In genomic region chr10:80094684-80095083, GRCm38 (mm10) we compare ENCODE assay signal across 18 mouse cellular contexts. TPM values are rescaled to one million over a fixed set of nuclear protein-coding genes. Genes with fewer than 3 reads are reported as not detected.
DNase-seq lines count a peak whose midpoint lies in the region; ATAC-seq and TF ChIP-seq lines count a peak whose summit lies in the region.
"Had no signal": no experiment of that assay in that cellular context is flagged by ENCODE, and none has a peak within 500 bp of the region (broad histone marks: within the 10 kb centered on the region; RNA-seq: fewer than 3 reads in every experiment).

No protein-coding gene starts in this region.

- 0 out of 2 replicates have a peak overlapping the region, but pooled peaks have one; percentile 6 for H3K27ac ChIP-seq in kidney, adult 2 months (ENCODE audit: insufficient read depth, low read depth, low read length)
- no peak overlapping the region for H3K27ac ChIP-seq in kidney, embryonic 16.5 days (ENCODE audit: low read length)
- peak overlapping the region; percentile 7; the same call in 1 of the 2 replicates for H3K27ac ChIP-seq in liver, embryonic 16.5 days (ENCODE audit: low read length)
- H3K27ac ChIP-seq: forebrain, embryonic 15.5 days; hindbrain, embryonic 12.5 days; limb, embryonic 12.5 days; midbrain, embryonic 13.5 days; neural tube, embryonic 15.5 days had no signal

- no peak for TF ChIP-seq CTCF in kidney, adult 2 months (conservative IDR thresholded peaks at IDR 0.05; ENCODE audit: insufficient read depth, insufficient read length, low read depth, low read length)

- no peaks in the 10 kb centered on the region for H3K27me3 ChIP-seq in kidney, adult 2 months (replicated peaks; ENCODE audit: control insufficient read depth, insufficient read depth, low read length)
- H3K27me3 ChIP-seq in kidney, embryonic 16.5 days (ENCODE audit: insufficient read depth, low read length) = no peaks in the 10 kb centered on the region
- no peaks in the 10 kb centered on the region for H3K27me3 ChIP-seq in liver, embryonic 16.5 days (ENCODE audit: control insufficient read depth, insufficient read depth, low read depth, low read length)
- H3K27me3 ChIP-seq: forebrain, embryonic 15.5 days; hindbrain, embryonic 12.5 days; limb, embryonic 12.5 days; midbrain, embryonic 13.5 days; neural tube, embryonic 15.5 days had no signal

- TF ChIP-seq POLR2A in kidney, adult 2 months (IDR thresholded peaks at IDR 0.05; ENCODE audit: low read depth, low read length) = no peak

- H3K4me3 ChIP-seq in kidney, adult 2 months (ENCODE audit: insufficient read depth, low read depth, low read length) = no peak overlapping the region
- H3K4me3 ChIP-seq in kidney, embryonic 16.5 days (ENCODE audit: low read length) = no peak overlapping the region
- H3K4me3 ChIP-seq in liver, embryonic 16.5 days (ENCODE audit: low read depth, low read length) = no peak overlapping the region
- H3K4me3 ChIP-seq: erythroblast, embryonic 14.5 days; forebrain, embryonic 15.5 days; hindbrain, embryonic 12.5 days; limb, embryonic 12.5 days; midbrain, embryonic 13.5 days; neural tube, embryonic 15.5 days had no signal

- peak; percentile 57 for DNase-seq in adrenal gland, postnatal 10 days
- no peak for DNase-seq in adrenal gland, adult 18-20 months (ENCODE audit: low spot score in 2 of 2)
- DNase-seq in kidney, adult 2 months = peak; percentile 84
- DNase-seq in kidney, adult 9 months = peak; percentile 75
- no peak for DNase-seq in cerebellum, postnatal 25 days
- DNase-seq in B cell, adult 2 months = no peak
- DNase-seq: cerebellum, postnatal 10 days; heart, adult 11 months; right cerebral cortex, postnatal 25 days; thymus, postnatal 25 days had no signal

- no peaks in the 10 kb centered on the region for H3K36me3 ChIP-seq in kidney, adult 2 months (ENCODE audit: control insufficient read depth, insufficient read depth, low read length)
- H3K36me3 ChIP-seq in kidney, embryonic 16.5 days (ENCODE audit: insufficient read depth, low read length) = no peaks in the 10 kb centered on the region
- peaks cover 3% of the 10 kb centered on the region; the same call in 1 of the 2 replicates for H3K36me3 ChIP-seq in liver, embryonic 16.5 days (ENCODE audit: control insufficient read depth, insufficient read depth)
- H3K36me3 ChIP-seq: forebrain, embryonic 15.5 days; midbrain, embryonic 13.5 days; neural tube, embryonic 15.5 days had no signal

- no peak overlapping the region; the same call in 1 of the 2 replicates for H3K9ac ChIP-seq in kidney, embryonic 16.5 days (replicated peaks; ENCODE audit: low read length)
- H3K9ac ChIP-seq in liver, embryonic 16.5 days (ENCODE audit: low read depth, low read length) = no peak overlapping the region
- H3K9ac ChIP-seq: forebrain, embryonic 15.5 days; limb, embryonic 12.5 days; midbrain, embryonic 13.5 days; neural tube, embryonic 15.5 days had no signal

- ATAC-seq in kidney, embryonic 16.5 days (ENCODE audit: low FRiP score, low TSS enrichment) = no peak
- no peak for ATAC-seq in liver, embryonic 16.5 days (ENCODE audit: low read depth)
- ATAC-seq: forebrain, embryonic 15.5 days; midbrain, embryonic 13.5 days had no signal

- H3K4me2 ChIP-seq in kidney, embryonic 16.5 days (replicated peaks; ENCODE audit: low read depth, low read length) = no peak overlapping the region
- H3K4me2 ChIP-seq in liver, embryonic 16.5 days (ENCODE audit: low read depth, low read length) = no peak overlapping the region
- H3K4me2 ChIP-seq: forebrain, embryonic 15.5 days; hindbrain, embryonic 12.5 days; limb, embryonic 12.5 days; midbrain, embryonic 13.5 days; neural tube, embryonic 15.5 days had no signal

- H3K4me1 ChIP-seq in kidney, adult 2 months (ENCODE audit: control insufficient read depth, insufficient read depth, low read length) = peaks cover 50% of the 10 kb centered on the region
- H3K4me1 ChIP-seq in kidney, embryonic 16.5 days (ENCODE audit: insufficient read depth, low read length) = peaks cover 30% of the 10 kb centered on the region
- H3K4me1 ChIP-seq in liver, embryonic 16.5 days (ENCODE audit: control insufficient read depth, low read depth, low read length) = peaks cover 58% of the 10 kb centered on the region

- no peaks in the 10 kb centered on the region for H3K9me3 ChIP-seq in kidney, embryonic 16.5 days (ENCODE audit: low read length)
- no peaks in the 10 kb centered on the region for H3K9me3 ChIP-seq in liver, embryonic 16.5 days (replicated peaks; ENCODE audit: control insufficient read depth, low read length)
- H3K9me3 ChIP-seq: forebrain, embryonic 15.5 days; hindbrain, embryonic 12.5 days; limb, embryonic 12.5 days; midbrain, embryonic 13.5 days; neural tube, embryonic 15.5 days had no signal

- WGBS in kidney, adult 2 months = 39% methylated on average over 3 of the region's 3 CpGs
- 58% methylated on average over 3 of the region's 3 CpGs for WGBS in kidney, embryonic 16.5 days
- WGBS in liver, embryonic 16.5 days (ENCODE audit: insufficient replicate concordance) = 70% methylated on average over 3 of the region's 3 CpGs

RNA-seq across cellular contexts. Expression of gene Sbno2, which starts 10.7 kb away (rescaled TPM):
- total RNA-seq in adrenal gland, postnatal 10 days (2021) = 10 to 100 TPM; 37.5 to 55.7 TPM
- 10 to 100 TPM; 31.0 to 41.4 TPM for total RNA-seq in adrenal gland, adult 18-20 months (2021)
- 27.7 and 30.8 TPM in 2 replicates for polyA plus RNA-seq in kidney, adult 2 months (2012; rRNA removed)
- polyA plus RNA-seq in kidney, embryonic 16.5 days (2015; fragmentation: Nextera tagmentation; extraction: Ambion mirVana) = 16.1 and 17.6 TPM in 2 replicates
- 10.3 and 11.8 TPM in 2 replicates for polyA plus RNA-seq in liver, embryonic 16.5 days (2015; fragmentation: Nextera tagmentation; extraction: Ambion mirVana)

RNA-seq across cellular contexts. Expression of gene Stk11, which starts 20.9 kb away (rescaled TPM):
- total RNA-seq in adrenal gland, postnatal 10 days (2021) = 100 to 1,000 TPM; 133 to 151 TPM
- total RNA-seq in adrenal gland, adult 18-20 months (2021) = 100 to 1,000 TPM; 154 to 158 TPM
- 114 and 117 TPM in 2 replicates for polyA plus RNA-seq in kidney, adult 2 months (2012; rRNA removed)
- 18.2 and 20.2 TPM in 2 replicates for polyA plus RNA-seq in kidney, embryonic 16.5 days (2015; fragmentation: Nextera tagmentation; extraction: Ambion mirVana)
- 13.2 and 14.4 TPM in 2 replicates for polyA plus RNA-seq in liver, embryonic 16.5 days (2015; fragmentation: Nextera tagmentation; extraction: Ambion mirVana)

RNA-seq across cellular contexts. Expression of gene Atp5d, which starts 43.7 kb away (rescaled TPM):
- total RNA-seq in adrenal gland, postnatal 10 days (2021) = 100 to 1,000 TPM; 982 to 996 TPM
- total RNA-seq in adrenal gland, adult 18-20 months (2021) = 1,000 to 10,000 TPM in 1 of 2 experiments, 100 to 1,000 TPM in 1; 593 to 1,133 TPM
- polyA plus RNA-seq in kidney, adult 2 months (2012; rRNA removed) = 1,948 and 2,036 TPM in 2 replicates
- 676 and 688 TPM in 2 replicates for polyA plus RNA-seq in kidney, embryonic 16.5 days (2015; fragmentation: Nextera tagmentation; extraction: Ambion mirVana)
- polyA plus RNA-seq in liver, embryonic 16.5 days (2015; fragmentation: Nextera tagmentation; extraction: Ambion mirVana) = 288 and 309 TPM in 2 replicates

RNA-seq across cellular contexts. Expression of gene Cbarp, which starts 46.0 kb away (rescaled TPM):
- 10 to 100 TPM; 41.6 to 65.6 TPM for total RNA-seq in adrenal gland, postnatal 10 days (2021)
- 100 to 1,000 TPM; 129 to 266 TPM for total RNA-seq in adrenal gland, adult 18-20 months (2021)
- 8.1 and 8.7 TPM in 2 replicates for polyA plus RNA-seq in kidney, adult 2 months (2012; rRNA removed)
- polyA plus RNA-seq in kidney, embryonic 16.5 days (2015; fragmentation: Nextera tagmentation; extraction: Ambion mirVana) = 6.4 and 7.3 TPM in 2 replicates
- polyA plus RNA-seq in liver, embryonic 16.5 days (2015; fragmentation: Nextera tagmentation; extraction: Ambion mirVana) = 0.44 and 0.65 TPM in 2 replicates

RNA-seq across cellular contexts. Expression of gene Gpx4, which starts 47.7 kb away (rescaled TPM):
- total RNA-seq in adrenal gland, postnatal 10 days (2021) = 1,000 to 10,000 TPM; 1,132 to 1,146 TPM
- 1,000 to 10,000 TPM; 1,091 to 1,886 TPM for total RNA-seq in adrenal gland, adult 18-20 months (2021)
- 1,431 and 1,557 TPM in 2 replicates for polyA plus RNA-seq in kidney, adult 2 months (2012; rRNA removed)
- 617 and 706 TPM in 2 replicates for polyA plus RNA-seq in kidney, embryonic 16.5 days (2015; fragmentation: Nextera tagmentation; extraction: Ambion mirVana)
- polyA plus RNA-seq in liver, embryonic 16.5 days (2015; fragmentation: Nextera tagmentation; extraction: Ambion mirVana) = 553 and 567 TPM in 2 replicates

Comparison
In these comparisons a context has a peak if more than half of its experiments do, and no peak if none do; other contexts are left out.
1. DNase-seq: peak in adrenal gland, postnatal 10 days (single experiment), kidney, adult 2 months (single experiment) and kidney, adult 9 months (single experiment); none in adrenal gland, adult 18-20 months (0 of 2), cerebellum, postnatal 25 days (0 of 2) and B cell, adult 2 months (0 of 2).